Mouse (Mus musculus) hindbrain, embryonic 10.5 days (tissue): ENCODE measurements at regions not wholly inside any gene's neighbourhood (a gene's known extent, or its start where the extent isn't known, plus 50 kb on each side); places are given as distances from the start of the nearest gene placed in this dataset.

ENCODE experiments used
- DNase-seq: peaks from one replicate; pipeline ENCODE4 v3.0.0-alpha.2; 2017; ENCODE audit warnings: low spot score
- H3K27ac ChIP-seq: fragments of 300-500 bp; sonication (generic); 2 replicates; pipeline ENCODE4 v1.5.1; 2016; ENCODE audit warnings: mild to moderate bottlenecking, moderate library complexity
- H3K27me3 ChIP-seq: fragments of 300-500 bp; sonication (generic); 2 replicates; pipeline ENCODE4 v1.6.1; 2016; ENCODE audit warnings: mild to moderate bottlenecking; ENCODE audit not compliant: poor library complexity, insufficient read depth, severe bottlenecking
- H3K36me3 ChIP-seq: fragments of 300-500 bp; sonication (generic); 2 replicates; pipeline ENCODE4 v1.6.1; 2016; ENCODE audit warnings: mild to moderate bottlenecking, moderate library complexity
- H3K4me1 ChIP-seq: fragments of 300-500 bp; sonication (generic); replicated peaks from 2 replicates; pipeline ENCODE4 v1.6.1; 2016; ENCODE audit warnings: mild to moderate bottlenecking
- H3K4me3 ChIP-seq: fragments of 300-500 bp; sonication (generic); 2 replicates; pipeline ENCODE4 v1.5.1; 2016; ENCODE audit warnings: mild to moderate bottlenecking, moderate library complexity
- H3K9me3 ChIP-seq: fragments of 300-500 bp; sonication (generic); 2 replicates; pipeline ENCODE4 v1.6.1; 2016; ENCODE audit warnings: mild to moderate bottlenecking, moderate library complexity
- WGBS: fragments of 180-500 bp; shearing (Covaris S2); methylation state at CpG from one replicate; pipeline ENCODE4 v1.1.7; 2016; 5-methylcytosine and 5-hydroxymethylcytosine counted together

DNA sequence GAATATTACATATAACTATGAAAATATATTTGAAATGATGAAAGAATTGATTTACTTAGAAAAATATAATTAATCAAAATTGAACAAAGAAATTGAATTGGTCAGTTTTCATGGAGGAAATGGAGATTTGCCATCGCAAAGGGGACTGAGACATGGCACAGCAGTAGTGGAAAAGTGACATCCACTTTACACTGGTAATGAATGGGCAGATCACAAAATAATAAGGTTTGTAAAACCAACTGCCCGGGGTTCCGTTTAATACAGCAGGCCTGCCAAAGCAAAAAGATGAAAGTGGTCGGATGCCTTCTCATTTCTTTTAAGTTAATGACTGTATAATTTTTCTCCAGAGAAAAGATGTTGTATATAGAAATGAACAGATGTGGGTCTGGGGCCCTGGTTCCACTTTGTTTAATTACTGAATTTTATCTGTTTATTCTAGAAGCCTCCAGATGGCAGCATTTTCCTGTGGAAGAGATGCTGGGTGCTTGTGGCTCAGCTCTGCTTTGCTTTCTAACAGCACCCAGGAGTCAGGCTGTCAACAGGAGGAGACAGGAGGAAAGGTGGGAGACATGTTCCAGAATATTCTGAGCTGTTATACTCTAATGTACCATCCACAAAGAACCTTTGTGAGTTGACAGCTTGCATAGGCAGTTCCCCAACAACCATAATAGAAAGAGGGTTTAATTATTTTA, 75.6 kb upstream of the Fbxl17 start:
- Histone ChIP-seq H3K27ac (no peak overlapping the region), H3K27me3 (no peaks in the 10 kb centered on the region), H3K9me3 (no peaks in the 10 kb centered on the region), H3K4me3 (no peak overlapping the region), H3K36me3 (no peaks in the 10 kb centered on the region), H3K4me1 (no peaks in the 10 kb centered on the region)
- 79% methylated on average over 4 of the region's 4 CpGs for WGBS
- peak; percentile 18 for DNase-seq

DNA sequence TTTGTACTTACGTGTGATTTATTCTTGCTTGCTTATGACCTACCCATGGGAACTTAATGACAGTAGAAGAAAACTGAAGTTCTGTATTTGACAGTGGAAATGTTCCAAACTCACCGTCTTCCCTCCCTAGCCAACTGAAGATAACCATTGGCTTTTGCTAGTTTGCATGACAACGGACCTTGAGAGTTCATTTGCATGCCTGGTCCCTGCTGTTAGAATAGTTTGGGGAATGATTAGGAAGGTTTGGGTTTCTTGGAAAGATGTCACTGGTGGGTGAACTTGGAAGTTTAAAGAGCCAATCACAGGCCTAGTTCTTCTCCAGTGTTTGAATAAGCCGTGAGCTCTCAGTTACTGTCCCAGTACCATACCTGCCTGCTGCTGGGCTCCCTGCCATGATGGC, 83.1 kb upstream of the Fbxl17 start:
- Histone ChIP-seq H3K36me3 (no peaks in the 10 kb centered on the region), H3K27me3 (no peaks in the 10 kb centered on the region), H3K4me3 (no peak overlapping the region), H3K9me3 (no peaks in the 10 kb centered on the region), H3K27ac (no peak overlapping the region), H3K4me1 (no peaks in the 10 kb centered on the region)
- DNase-seq: no peak
- 74% methylated on average over 4 of the region's 4 CpGs for WGBS

DNA sequence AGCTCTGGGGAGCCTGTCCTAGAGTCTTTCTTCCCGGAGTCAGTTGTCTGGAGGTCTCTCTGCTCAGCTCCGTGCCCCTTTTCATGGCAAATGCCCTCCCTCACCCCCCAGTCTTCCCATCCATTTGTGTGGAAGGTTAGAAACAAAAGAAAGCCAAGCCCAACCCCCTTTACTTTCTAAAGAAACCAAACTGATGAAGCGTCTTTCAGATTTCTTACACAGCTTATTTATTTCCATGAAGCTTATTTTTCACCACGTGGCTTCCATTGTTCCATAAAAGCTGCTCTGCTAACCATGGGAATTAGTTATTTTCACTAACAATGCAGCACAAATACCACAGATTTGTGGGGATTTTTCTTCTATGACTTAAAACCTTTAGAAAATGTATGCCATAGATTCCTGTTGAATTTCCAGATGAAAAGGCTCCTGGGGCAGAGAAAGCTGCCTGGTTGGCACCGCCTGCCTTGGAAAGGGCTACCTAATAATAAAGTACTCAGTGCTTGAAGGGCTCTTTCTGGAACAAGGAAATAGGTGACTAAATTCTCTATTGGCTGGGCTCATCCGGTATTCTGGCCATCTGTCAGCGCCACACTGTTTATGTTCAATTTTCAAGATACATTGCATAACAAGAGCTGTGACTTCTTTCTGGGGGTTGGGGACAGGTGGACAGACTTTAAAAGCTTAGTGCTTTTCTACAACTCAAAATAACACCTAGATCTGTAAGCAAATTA, 107.4 kb upstream of the Fbxl17 start:
- H3K4me3 ChIP-seq: no peak overlapping the region
- H3K27me3 ChIP-seq: no peaks in the 10 kb centered on the region
- DNase-seq: no peak
- WGBS: 37% methylated on average over 7 of the region's 7 CpGs
- peak overlapping the region; percentile 53 for H3K27ac ChIP-seq
- H3K4me1 ChIP-seq: peaks cover 9% of the 10 kb centered on the region
- H3K36me3 ChIP-seq: no peaks in the 10 kb centered on the region
- no peaks in the 10 kb centered on the region for H3K9me3 ChIP-seq

DNA sequence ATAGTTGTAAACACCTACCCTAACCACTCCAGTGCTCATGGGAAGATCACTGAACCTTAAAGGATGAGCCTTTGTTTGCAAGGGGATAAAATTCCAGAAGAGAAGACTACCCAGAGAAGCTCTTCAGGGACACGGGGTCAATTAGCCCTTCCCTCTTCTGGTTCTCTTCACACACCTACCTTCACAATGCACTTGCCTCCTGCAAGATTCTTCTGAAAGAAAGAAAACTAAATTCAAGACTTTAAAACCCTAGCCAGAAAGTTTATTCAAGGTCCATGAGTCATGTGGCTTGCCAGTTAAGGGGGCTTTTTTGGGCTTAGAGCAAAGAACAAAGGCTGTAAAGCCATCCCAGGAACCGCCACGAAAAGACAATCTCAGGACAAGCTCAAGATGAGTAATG, 122.9 kb upstream of the Fbxl17 start:
- no peaks in the 10 kb centered on the region for H3K4me1 ChIP-seq
- H3K27ac ChIP-seq: no peak overlapping the region
- no peak overlapping the region for H3K4me3 ChIP-seq
- WGBS: 27% methylated on average over 3 of the region's 3 CpGs
- H3K9me3 ChIP-seq: no peaks in the 10 kb centered on the region
- no peak for DNase-seq
- no peaks in the 10 kb centered on the region for H3K36me3 ChIP-seq
- H3K27me3 ChIP-seq: no peaks in the 10 kb centered on the region

DNA sequence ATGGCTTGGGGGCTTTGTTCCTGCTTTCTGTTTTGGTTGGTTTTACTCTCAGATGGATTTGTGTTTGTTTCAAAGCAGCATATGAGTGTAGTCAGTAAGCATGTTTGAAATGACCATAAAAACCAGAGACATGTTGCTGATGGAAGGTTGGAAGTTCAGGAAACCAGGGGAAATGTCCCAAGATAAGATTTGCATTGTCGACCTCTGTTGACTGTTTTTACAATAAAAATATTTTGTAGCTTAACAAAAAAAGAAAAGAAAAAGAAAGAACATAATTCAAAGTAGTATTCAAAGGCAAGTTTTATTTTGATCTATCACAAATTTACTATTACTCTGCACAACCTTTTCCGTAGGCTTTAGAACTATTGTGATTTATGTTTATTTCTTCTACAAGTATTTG, 137.8 kb upstream of the Fbxl17 start:
- H3K36me3 ChIP-seq: no peaks in the 10 kb centered on the region
- H3K9me3 ChIP-seq: no peaks in the 10 kb centered on the region
- no peaks in the 10 kb centered on the region for H3K27me3 ChIP-seq
- DNase-seq: no peak
- H3K4me1 ChIP-seq: no peaks in the 10 kb centered on the region
- 88% methylated on average over 2 of the region's 2 CpGs for WGBS
- no peak overlapping the region for H3K4me3 ChIP-seq
- no peak overlapping the region for H3K27ac ChIP-seq

DNA sequence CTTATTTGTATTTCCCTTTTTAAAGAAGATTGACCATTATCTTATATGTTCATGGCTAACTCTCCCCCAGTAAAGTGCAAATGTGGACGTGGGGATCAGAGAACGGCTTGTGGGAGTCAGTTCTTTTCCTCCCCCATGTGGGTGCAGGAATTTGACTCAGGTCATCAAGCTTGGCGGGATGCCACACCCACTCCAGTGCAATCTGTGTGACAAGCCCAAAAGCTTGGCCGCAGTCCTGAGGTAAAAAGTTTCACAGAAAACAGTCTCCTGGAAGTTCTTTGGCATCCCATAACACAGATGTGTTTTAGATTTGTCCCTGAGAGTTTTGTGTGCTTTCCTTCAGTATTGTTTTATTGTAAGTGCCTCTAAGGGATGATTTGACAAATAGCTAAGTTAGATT, 144.6 kb upstream of the Fbxl17 start:
- Histone ChIP-seq H3K4me3 (no peak overlapping the region), H3K4me1 (no peaks in the 10 kb centered on the region), H3K36me3 (no peaks in the 10 kb centered on the region), H3K27me3 (no peaks in the 10 kb centered on the region), H3K27ac (no peak overlapping the region), H3K9me3 (0 out of 2 replicates have a peak, but pooled peaks cover 5% of the 10 kb centered on the region)
- DNase-seq: no peak
- WGBS: 89% methylated on average over 4 of the region's 4 CpGs

DNA sequence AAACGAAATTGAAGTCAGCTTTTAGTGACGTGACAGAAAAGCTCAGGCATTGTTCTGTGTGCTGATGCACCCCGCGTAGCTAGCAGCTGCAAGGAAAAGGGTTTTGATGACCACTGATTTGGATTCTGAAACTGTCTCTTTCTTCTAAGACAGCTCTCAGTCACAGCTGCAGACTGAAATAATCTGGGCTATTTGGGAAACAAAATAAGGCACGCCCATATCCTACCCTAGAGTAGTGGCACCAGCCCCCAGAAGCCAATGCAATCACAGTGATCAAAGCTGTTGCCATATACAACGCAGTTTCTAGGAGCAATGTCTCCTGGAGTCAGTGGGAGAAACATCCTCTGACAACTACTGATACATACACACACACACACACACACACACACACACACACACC, 157.9 kb upstream of the Fbxl17 start:
- no peak for DNase-seq
- no peaks in the 10 kb centered on the region for H3K9me3 ChIP-seq
- H3K4me1 ChIP-seq: no peaks in the 10 kb centered on the region
- WGBS: 80% methylated on average over 6 of the region's 6 CpGs
- no peaks in the 10 kb centered on the region for H3K27me3 ChIP-seq
- H3K27ac ChIP-seq: no peak overlapping the region
- no peaks in the 10 kb centered on the region for H3K36me3 ChIP-seq
- H3K4me3 ChIP-seq: no peak overlapping the region

DNA sequence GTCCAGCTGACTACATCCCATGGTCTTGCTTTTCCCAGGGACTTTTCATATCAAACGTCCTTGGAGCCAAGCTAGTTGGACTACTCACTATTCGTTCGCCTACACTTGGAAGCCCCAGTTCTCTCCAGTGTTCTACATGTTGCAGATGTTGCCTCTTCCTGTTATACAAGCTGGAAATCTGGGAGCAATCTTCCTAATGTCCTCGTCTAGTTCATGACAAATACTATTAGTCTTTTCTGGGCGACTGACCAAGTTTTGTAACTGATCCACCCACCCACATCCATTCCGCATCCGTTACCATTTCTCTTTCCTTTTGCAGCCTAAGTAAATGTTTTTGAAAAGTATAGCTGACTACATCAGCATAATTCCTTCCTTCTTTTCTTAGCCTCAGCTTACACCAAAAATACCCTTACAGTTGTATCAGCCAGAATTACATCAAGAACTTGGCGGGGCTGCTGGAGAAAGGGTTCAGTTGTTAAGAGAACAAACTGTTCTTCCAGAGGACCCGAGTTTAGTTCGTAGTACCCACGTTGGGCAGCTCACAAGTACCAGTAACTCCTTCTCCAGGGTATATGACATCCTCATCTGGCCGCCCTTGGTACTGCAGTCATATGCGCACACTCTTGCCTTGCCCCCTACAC, 161.1 kb upstream of the Fbxl17 start:
- Histone ChIP-seq H3K36me3 (no peaks in the 10 kb centered on the region), H3K27me3 (no peaks in the 10 kb centered on the region), H3K4me1 (no peaks in the 10 kb centered on the region), H3K4me3 (no peak overlapping the region), H3K9me3 (no peaks in the 10 kb centered on the region), H3K27ac (no peak overlapping the region)
- DNase-seq: no peak
- 90% methylated on average over 13 of the region's 13 CpGs for WGBS

DNA sequence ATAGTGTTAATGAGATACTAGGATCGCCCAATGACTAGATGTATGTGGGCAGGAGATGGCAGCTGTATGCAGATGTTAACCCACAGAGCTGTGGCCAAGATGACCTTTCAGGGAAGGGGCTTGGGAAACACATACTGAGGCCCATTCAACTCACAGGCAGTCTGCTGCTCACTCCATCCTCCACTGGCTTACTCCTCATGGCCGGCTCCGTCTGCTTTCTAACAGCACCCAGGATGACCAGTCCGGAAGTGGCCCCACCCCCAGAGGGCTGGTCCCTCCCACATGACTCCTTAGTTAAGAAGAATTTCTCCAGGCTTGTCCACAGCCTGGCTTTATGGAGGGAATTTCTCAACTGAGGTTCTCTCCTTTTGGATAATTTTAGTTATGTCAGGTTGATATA, 161.8 kb upstream of the Fbxl17 start:
- Histone ChIP-seq H3K4me1 (no peaks in the 10 kb centered on the region), H3K36me3 (no peaks in the 10 kb centered on the region), H3K9me3 (no peaks in the 10 kb centered on the region), H3K4me3 (no peak overlapping the region), H3K27ac (no peak overlapping the region), H3K27me3 (no peaks in the 10 kb centered on the region)
- WGBS: 93% methylated on average over 4 of the region's 4 CpGs
- DNase-seq: no peak

DNA sequence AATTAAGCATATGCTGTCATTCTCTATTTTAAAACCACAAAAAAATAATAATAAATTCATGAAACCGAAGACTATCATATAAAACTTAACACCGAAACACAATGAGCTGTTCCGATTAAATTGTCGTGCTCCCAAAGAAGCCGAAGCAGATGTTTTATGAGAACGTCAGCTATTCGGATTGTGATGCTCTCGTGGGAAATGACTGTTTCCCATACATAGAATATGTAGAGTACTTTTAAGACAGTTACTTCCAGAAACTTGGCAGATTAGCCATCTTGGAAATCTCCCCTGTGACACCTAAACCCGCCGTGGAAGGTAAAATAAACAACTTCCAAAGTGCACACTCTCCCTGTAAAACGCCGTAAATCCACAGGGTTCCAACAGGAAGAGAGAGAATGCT, 162.4 kb upstream of the Fbxl17 start:
- Histone ChIP-seq H3K27ac (no peak overlapping the region), H3K4me3 (no peak overlapping the region), H3K36me3 (no peaks in the 10 kb centered on the region), H3K9me3 (no peaks in the 10 kb centered on the region), H3K27me3 (no peaks in the 10 kb centered on the region), H3K4me1 (no peaks in the 10 kb centered on the region)
- WGBS: 82% methylated on average over 12 of the region's 12 CpGs
- DNase-seq: no peak

DNA sequence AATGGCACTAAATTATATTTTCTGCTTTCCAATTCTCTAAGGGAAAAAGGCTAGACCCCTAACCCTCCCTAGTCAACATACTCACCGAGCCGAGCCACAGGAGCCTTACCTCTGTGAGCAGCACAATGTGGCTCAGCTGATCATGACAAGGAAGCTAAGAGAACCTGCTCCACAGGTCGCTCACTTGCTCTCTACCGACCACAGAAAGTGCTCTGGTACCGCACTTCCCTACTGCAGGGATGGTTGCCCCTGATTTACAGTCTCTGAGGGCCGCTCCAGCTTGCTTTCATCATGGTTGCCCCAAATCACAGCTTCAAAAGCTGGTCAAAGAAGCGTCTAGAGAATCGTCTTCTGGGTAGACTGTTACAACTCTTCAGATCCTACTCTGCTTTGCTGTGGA, 177.0 kb upstream of the Fbxl17 start:
- no peaks in the 10 kb centered on the region for H3K36me3 ChIP-seq
- H3K27ac ChIP-seq: no peak overlapping the region
- H3K9me3 ChIP-seq: no peaks in the 10 kb centered on the region
- no peaks in the 10 kb centered on the region for H3K4me1 ChIP-seq
- DNase-seq: no peak
- no peaks in the 10 kb centered on the region for H3K27me3 ChIP-seq
- no peak overlapping the region for H3K4me3 ChIP-seq
- WGBS: 92% methylated on average over 8 of the region's 8 CpGs

DNA sequence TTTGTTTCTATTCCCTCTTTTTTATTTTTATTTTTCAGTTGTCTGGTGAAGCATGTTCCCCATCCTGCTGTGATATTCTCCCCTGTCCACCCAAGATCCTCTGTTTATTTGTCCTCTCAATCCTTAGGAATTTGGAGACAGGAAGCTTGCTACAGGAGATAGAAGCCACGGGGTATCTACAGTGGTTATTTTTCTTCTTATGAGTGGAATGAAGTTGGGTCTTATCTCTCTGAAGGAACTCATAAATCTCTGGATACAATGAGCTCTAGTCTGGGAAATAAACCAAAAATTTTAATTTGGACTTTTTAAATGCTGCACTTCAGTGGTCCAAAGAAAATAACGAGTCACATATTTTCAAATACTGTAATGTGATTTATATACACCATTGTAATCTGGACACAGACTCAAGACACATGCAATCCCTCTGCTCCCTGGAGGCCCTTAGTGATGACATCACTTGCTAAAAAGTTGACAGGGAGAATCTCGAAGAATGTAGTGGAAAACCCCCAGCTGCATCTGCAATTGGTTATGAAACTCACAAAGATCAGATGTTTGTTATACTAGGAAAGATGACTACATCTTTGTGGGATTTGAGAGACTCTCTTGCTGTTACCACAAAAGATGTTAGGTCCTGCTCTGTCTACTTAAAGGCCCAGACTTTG, 178.3 kb upstream of the Fbxl17 start:
- 77% methylated on average over 3 of the region's 3 CpGs for WGBS
- no peak overlapping the region for H3K4me3 ChIP-seq

DNA sequence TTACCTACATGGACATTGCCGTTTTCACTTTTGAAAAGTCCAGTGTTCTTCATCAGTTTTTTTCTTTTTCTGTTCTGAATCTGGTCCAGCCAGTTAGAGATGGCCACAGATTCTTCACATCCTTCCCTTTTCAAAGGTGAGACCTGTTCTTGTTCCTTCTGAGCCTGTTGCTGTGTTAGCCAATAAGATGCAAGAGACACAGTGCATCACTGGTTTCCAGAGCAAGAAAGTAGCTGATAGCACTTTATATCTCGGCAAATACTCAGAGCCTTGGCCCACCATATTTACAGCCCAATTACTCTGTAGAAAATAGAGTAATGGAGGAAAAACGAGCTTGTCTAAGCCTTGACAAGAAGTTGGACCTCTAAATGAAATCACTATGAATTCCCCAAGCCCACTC, 180.7 kb upstream of the Fbxl17 start:
- no peaks in the 10 kb centered on the region for H3K9me3 ChIP-seq
- H3K36me3 ChIP-seq: no peaks in the 10 kb centered on the region
- no peak for DNase-seq
- H3K27me3 ChIP-seq: no peaks in the 10 kb centered on the region
- H3K4me1 ChIP-seq: no peaks in the 10 kb centered on the region
- no peak overlapping the region for H3K4me3 ChIP-seq
- H3K27ac ChIP-seq: no peak overlapping the region
- WGBS: 80% methylated on average over 3 of the region's 3 CpGs

More for the DNA sequence above, 178.3 kb upstream of the Fbxl17 start:
- no peaks in the 10 kb centered on the region for H3K4me1 ChIP-seq
- H3K27ac ChIP-seq: no peak overlapping the region
- no peak for DNase-seq
- H3K27me3 ChIP-seq: no peaks in the 10 kb centered on the region
- no peaks in the 10 kb centered on the region for H3K36me3 ChIP-seq
- H3K9me3 ChIP-seq: no peaks in the 10 kb centered on the region
